Mouse (Mus musculus): Measurements from ENCODE around the gene Arsg. TPM values are rescaled to one million over a fixed set of nuclear protein-coding genes. Genes with fewer than 3 reads are reported as not detected.

Arsg gene
- polyA plus RNA-seq (2012; fragmentation: generic; extraction: Trizol), result 1 to 10 TPM in 1 of 2 experiments, under 1 TPM in 1; 0.15 to 2.1 TPM

GRCm38 (mm10) chr11:109473171-109474085, at the start of gene Arsg, which contains the start of gene Slc16a6:
TSS of gene Arsg (plus strand) at chr11:109473374.
TSS of gene Slc16a6 (minus strand) at chr11:109473598.

GRCm38 (mm10) chr11:109425392-109426271, 47.5 kb upstream of the Arsg start, which contains the start of gene Amz2:
TSS of gene Amz2 (plus strand) at chr11:109425946.

GRCm38 (mm10) chr11:109611303-109612149, 138.4 kb downstream of the Arsg start, which contains the start of gene Wipi1:
TSS of gene Wipi1 (minus strand) at chr11:109611967.

Other genes starting within 250 kb of the Arsg start
- under 1 TPM in 1 of 2 experiments, not detected in 1; 0.04 TPM for gene Rgs9, start 175.2 kb upstream of the Arsg start, polyA plus RNA-seq (2012; fragmentation: generic; extraction: Trizol)
- 10 to 100 TPM; 14.1 to 18.6 TPM for gene Gna13, start 110.5 kb upstream of the Arsg start, polyA plus RNA-seq (2012; fragmentation: generic; extraction: Trizol)
- gene 9930022D16Rik, start 59.5 kb upstream of the Arsg start, polyA plus RNA-seq (2012; fragmentation: generic; extraction: Trizol), result not detected
- gene Amz2, start 47.4 kb upstream of the Arsg start, polyA plus RNA-seq (2012; fragmentation: generic; extraction: Trizol), result 10 to 100 TPM; 27.6 to 62.5 TPM
- under 1 TPM; 0.07 to 0.52 TPM for gene Slc16a6, start 224 bp downstream of the Arsg start, polyA plus RNA-seq (2012; fragmentation: generic; extraction: Trizol)
- 10 to 100 TPM in 1 of 2 experiments, 1 to 10 TPM in 1; 7.5 to 39.2 TPM for gene Wipi1, start 138.6 kb downstream of the Arsg start, polyA plus RNA-seq (2012; fragmentation: generic; extraction: Trizol)
- 100 to 1,000 TPM in 1 of 2 experiments, 10 to 100 TPM in 1; 89.0 to 202 TPM for gene Prkar1a, start 176.0 kb downstream of the Arsg start, polyA plus RNA-seq (2012; fragmentation: generic; extraction: Trizol)
- 1 to 10 TPM; 3.5 to 9.9 TPM for gene Fam20a, start 248.9 kb downstream of the Arsg start, polyA plus RNA-seq (2012; fragmentation: generic; extraction: Trizol)

Data from C3H10T1/2 (cell line).